Mouse (Mus musculus): ENCODE results near the gene Gm10134.
"Not testable (repeated sequence)": the region's sequence is repeated elsewhere in the genome, so short reads cannot be mapped to it uniquely, and the experiment has no call there.

Gene Gm10134

GRCm38 (mm10) chr2:28505795-28506194 lies at the start of gene Gm10134:
TSS of gene Gm10134 (plus strand) at chr2:28506095.
- DNase-seq (ENCODE audit: low read depth, low spot score), result no peak

DNA sequence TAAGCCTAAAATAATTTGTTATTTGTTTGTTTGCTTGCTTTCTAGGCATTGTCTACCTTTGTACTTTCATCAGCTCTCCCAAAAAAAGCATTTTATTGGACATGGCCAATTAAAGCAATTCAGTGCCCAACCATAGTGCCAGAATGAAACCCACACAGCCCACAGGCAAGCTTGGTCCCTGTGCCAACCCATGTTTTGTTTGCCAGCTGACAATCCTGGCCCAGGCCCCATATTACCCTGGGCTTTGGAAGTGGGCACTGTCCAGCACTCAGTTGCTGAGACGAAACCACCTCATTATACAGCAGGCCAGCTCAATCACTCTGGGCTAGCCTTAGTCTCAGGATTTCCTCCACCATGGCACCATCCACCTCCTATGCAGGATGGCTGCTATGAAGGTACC lies 49.3 kb upstream of the Gm10134 start:
- no peak for DNase-seq (ENCODE audit: low read depth, low spot score)

DNA sequence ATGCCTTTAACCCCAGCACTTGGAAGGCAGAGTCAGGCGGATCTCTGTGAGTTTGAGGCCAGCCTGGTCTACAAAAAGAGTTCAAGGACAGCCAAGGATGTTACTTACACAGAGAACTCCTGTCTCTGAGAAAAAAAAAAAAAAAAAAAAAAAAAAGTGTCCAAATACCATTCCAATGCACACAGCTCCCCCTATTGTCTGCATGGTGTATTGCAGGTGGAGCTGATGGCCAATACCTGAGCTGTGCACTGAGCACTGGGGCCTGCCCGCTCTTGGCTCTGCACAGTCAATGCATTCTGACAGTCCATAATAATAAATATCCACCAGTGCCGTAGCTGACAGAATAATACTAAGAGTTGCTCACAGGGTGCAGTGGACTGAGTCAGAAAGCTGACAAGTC lies 42.0 kb upstream of the Gm10134 start:
- no peak for DNase-seq (ENCODE audit: low read depth, low spot score)

- DNase-seq (ENCODE audit: low read depth, low spot score), result no peak
These were observed 41.0 kb upstream of the Gm10134 start for GRCm38 (mm10) chr2:28464919-28465318.

DNA sequence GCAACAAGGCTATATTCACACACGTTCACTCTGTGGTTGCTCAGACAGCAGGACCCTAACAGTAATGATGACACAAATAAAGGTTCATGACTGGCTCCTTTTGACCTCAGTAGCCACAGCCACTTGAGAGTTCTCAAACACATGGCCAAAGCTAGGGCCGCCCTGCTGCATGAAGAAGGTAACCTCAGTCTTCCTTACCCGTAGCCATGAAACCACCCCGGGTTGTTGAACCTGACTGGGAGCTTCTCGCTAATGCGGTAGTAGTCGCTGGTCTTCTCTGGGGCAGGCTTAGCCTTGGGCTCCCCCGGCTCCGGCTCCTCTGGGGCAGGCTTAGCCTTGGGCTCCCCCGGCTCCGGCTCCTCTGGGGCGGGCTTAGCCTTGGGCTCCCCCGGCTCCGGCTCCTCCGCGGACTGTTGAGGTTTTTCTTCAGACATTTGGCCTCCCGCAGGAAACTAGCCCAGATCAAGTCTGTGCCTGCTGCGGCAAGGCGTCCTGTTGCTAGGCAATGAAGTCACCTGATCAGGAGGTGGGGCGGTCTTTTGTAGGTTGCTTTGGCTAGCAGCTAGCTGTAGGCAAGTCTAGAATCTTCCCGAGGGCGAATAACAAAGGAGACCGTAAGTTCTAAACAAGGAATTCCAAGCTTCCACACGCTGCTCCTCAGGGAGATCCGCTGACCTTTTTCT lies 39.9 kb upstream of the Gm10134 start, which contains the start of gene 1700007K13Rik:
TSS of gene 1700007K13Rik (minus strand) at position 497 of the 683 bp plus-strand sequence.
- peak; percentile 73 for DNase-seq (ENCODE audit: low read depth, low spot score)

- DNase-seq (ENCODE audit: low read depth, low spot score), result peak; percentile 58
These were observed 37.9 kb upstream of the Gm10134 start, which contains the start of gene Mrps2 for GRCm38 (mm10) chr2:28467860-28468485. TSS of gene Mrps2 (plus strand) at chr2:28468066.

DNA sequence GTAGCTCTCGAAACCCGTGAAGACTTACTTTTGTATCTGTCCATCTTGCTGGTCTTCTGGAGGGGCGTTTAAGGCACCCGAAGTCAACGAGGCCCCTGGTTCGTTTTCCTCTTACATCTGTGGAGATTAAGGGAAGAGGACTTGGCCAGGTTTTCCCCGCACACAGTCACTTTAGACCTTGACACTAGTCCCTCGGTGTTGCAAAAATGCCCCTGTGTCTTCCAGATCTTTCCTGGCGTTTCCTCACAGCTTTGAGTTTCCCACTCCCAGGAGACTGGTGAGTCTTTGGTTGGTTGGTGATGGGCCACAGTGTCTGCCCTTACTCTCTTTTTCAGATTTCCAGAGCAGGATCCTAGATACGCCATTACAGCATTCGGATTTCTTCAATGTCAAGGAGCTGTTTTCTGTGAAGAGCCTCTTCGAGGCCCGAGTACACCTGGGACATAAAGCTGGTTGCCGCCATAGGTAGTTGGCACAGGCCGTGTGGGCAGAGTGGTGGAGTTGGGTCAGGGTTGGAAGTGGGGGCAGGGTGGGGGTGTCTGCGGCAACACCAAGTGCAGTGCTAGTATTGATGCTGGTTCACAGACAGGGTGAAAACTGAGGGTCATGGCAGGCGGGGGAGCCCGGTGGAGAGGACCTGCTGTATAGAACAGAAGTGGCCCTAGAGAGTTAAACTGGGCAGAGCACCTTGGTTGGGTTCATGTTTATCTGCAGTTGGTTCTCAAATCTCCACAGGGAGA lies 37.2 kb upstream of the Gm10134 start:
- no peak for DNase-seq (ENCODE audit: low read depth, low spot score)

DNA sequence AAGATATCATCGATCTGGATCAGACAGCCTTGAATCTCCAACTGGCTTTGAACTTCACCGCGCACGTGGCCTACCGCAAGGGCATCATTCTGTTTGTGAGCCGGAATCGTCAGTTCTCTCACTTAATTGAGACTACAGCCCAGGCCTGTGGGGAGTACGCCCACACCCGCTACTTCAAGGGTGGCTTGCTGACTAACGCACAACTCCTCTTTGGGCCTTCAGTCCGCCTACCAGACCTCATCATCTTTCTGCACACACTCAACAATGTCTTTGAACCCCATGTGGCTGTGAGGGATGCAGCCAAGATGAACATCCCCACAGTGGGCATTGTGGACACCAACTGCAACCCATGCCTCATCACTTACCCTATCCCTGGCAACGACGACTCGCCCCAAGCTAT lies 36.4 kb upstream of the Gm10134 start:
- DNase-seq (ENCODE audit: low read depth, low spot score), result no peak

DNA sequence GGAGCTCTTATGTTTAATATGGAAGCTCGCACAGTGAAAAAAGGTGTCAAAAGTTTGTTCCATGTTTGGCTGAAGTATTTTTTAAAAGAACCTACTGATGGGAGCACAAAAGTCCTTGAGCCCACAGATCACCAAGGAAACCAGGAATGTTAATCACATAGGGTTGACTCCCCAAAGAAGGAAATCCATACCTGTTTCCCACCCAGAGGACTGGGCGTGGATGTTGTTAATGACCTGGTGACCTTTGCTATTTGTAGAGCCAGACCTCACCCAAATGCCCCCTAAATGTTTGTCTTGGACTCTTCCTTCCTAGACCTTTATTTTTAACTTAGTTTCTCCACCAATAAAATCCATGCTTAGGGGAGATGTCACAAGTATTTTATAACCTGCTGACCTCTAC lies 35.3 kb upstream of the Gm10134 start:
- DNase-seq (ENCODE audit: low read depth, low spot score), result no peak

- DNase-seq (ENCODE audit: low read depth, low spot score), result not testable (repeated sequence)
These were observed 33.9 kb upstream of the Gm10134 start for GRCm38 (mm10) chr2:28472011-28472410.

GRCm38 (mm10) chr2:28477993-28478392 lies 27.9 kb upstream of the Gm10134 start:
- DNase-seq (ENCODE audit: low read depth, low spot score), result not testable (repeated sequence)

- DNase-seq (ENCODE audit: low read depth, low spot score), result no peak
These were observed 26.4 kb upstream of the Gm10134 start for GRCm38 (mm10) chr2:28479208-28480204.

DNA sequence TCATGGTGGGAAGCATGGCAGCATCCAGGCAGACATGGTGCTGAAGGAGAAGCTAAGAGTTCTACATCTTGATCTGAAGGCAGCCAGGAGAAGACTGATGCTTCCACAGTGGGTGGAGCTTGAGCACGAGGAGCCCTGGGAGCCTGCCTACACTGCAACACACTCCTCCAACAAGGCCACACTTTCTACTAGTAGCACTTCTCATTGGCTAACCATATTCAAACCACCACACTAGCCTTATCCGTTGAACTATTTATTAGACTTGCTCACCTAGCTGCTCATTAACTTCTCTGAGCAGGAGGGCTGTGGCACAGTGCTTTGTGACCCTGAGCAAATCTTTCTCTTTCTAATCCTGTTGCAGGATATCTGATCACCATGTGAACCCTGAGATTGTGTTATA lies 22.0 kb upstream of the Gm10134 start:
- no peak for DNase-seq (ENCODE audit: low read depth, low spot score)

- no peak for DNase-seq (ENCODE audit: low read depth, low spot score)
These were observed 11.4 kb upstream of the Gm10134 start for GRCm38 (mm10) chr2:28494521-28494920.

GRCm38 (mm10) chr2:28495207-28495756 lies 10.6 kb upstream of the Gm10134 start:
- DNase-seq (ENCODE audit: low read depth, low spot score), result no peak

GRCm38 (mm10) chr2:28495801-28496595 lies 9.9 kb upstream of the Gm10134 start:
- no peak for DNase-seq (ENCODE audit: low read depth, low spot score)

- no peak for DNase-seq (ENCODE audit: low read depth, low spot score)
These were observed 9.2 kb upstream of the Gm10134 start, which contains the start of gene Gbgt1 for GRCm38 (mm10) chr2:28496671-28497070. TSS of gene Gbgt1 (plus strand) at chr2:28496891.

- no peak for DNase-seq (ENCODE audit: low read depth, low spot score)
These were observed 8.3 kb upstream of the Gm10134 start for GRCm38 (mm10) chr2:28497561-28497960.

GRCm38 (mm10) chr2:28498431-28498830 lies 7.5 kb upstream of the Gm10134 start:
- DNase-seq (ENCODE audit: low read depth, low spot score), result no peak

- no peak for DNase-seq (ENCODE audit: low read depth, low spot score)
These were observed 2.9 kb upstream of the Gm10134 start for GRCm38 (mm10) chr2:28502987-28503386.
